Mouse (Mus musculus) megakaryocyte, embryonic 14.5 days (primary cell): ENCODE results near the gene Ntf5. TPM values are rescaled to one million over a fixed set of nuclear protein-coding genes. Genes with fewer than 3 reads are reported as not detected.
"Not testable (repeated sequence)": the region's sequence is repeated elsewhere in the genome, so short reads cannot be mapped to it uniquely, and the experiment has no call there.

Source experiments
- H3K27me3 ChIP-seq: replicated peaks from 2 replicates; pipeline ENCODE3; 2012; ENCODE audit warnings: inconsistent platforms
- H3K36me3 ChIP-seq: replicated peaks from 2 replicates; pipeline ENCODE3; 2012; ENCODE audit warnings: low read length, inconsistent platforms, mixed read lengths
- H3K4me1 ChIP-seq: 2 replicates; pipeline ENCODE4 v1.6.1; 2012; ENCODE audit warnings: inconsistent platforms
- H3K4me3 ChIP-seq: replicated peaks from 2 replicates; pipeline ENCODE3; 2012; ENCODE audit warnings: moderate library complexity, mild to moderate bottlenecking, inconsistent platforms
- H3K9me3 ChIP-seq: 2 replicates; pipeline ENCODE4 v1.6.1; 2012; ENCODE audit warnings: inconsistent platforms
- FLI1 ChIP-seq: IDR thresholded peaks from 2 replicates; pipeline ENCODE4 v1.6.1; 2012; ENCODE audit warnings: low read length, inconsistent platforms, mixed read lengths
- GATA1 ChIP-seq: IDR thresholded peaks from 3 replicates; pipeline ENCODE4 v1.6.1; 2012; ENCODE audit warnings: mixed read lengths, low read length, inconsistent platforms, borderline replicate concordance
- polyA plus RNA-seq: library from polyadenylated mRNA; stranded (reverse); fragments of >175 nt; gene quantifications from 2 replicates; pipeline ENCODE4 v1.2.3, GENCODE M21; 2012; ENCODE audit warnings: low replicate concordance; ENCODE audit not compliant: insufficient read depth

Gene Ntf5
- polyA plus RNA-seq, 1 experiment: not detected

- peak overlapping the region; percentile 91 for H3K4me3 ChIP-seq
- no peaks in the 10 kb centered on the region for H3K27me3 ChIP-seq
- peaks cover 74% of the 10 kb centered on the region for H3K4me1 ChIP-seq
- no peaks in the 10 kb centered on the region for H3K9me3 ChIP-seq
- H3K36me3 ChIP-seq: peaks cover 85% of the 10 kb centered on the region
- TF ChIP-seq GATA1 (no peak), FLI1 (no peak)
These were observed 47.8 kb downstream of the Ntf5 start for GRCm38 (mm10) chr7:45461326-45461725.

DNA sequence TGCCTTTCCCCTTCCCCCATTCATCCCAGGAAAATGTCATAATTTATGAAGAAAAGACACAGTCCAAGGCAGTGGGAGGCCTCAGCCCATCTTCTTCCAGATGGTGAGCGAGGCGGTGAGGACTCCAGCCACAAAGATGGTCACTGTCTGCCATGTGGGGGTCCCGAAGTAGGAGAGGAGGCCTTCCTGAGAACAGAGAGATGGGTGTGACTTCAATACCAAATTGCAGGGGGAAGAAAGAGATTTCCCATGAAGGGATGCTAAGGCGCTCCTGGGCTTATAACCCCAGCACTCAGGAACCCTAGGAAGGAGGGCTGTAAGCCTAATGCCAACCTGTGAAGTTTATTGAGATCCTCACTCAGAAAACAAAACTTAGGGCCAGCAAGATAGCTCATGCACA, 48.3 kb downstream of the Ntf5 start:
- H3K27me3 ChIP-seq: no peaks in the 10 kb centered on the region
- H3K4me1 ChIP-seq: peaks cover 73% of the 10 kb centered on the region
- no peaks in the 10 kb centered on the region for H3K9me3 ChIP-seq
- peak overlapping the region; percentile 78 for H3K4me3 ChIP-seq
- H3K36me3 ChIP-seq: peaks cover 81% of the 10 kb centered on the region
- TF ChIP-seq FLI1: no peak
- TF ChIP-seq GATA1: no peak

GRCm38 (mm10) chr7:45462325-45462724, 48.8 kb downstream of the Ntf5 start:
- Histone ChIP-seq H3K4me1 (peaks cover 73% of the 10 kb centered on the region), H3K4me3 (peak overlapping the region; percentile 67), H3K36me3 (peaks cover 75% of the 10 kb centered on the region), H3K27me3 (no peaks in the 10 kb centered on the region), H3K9me3 (no peaks in the 10 kb centered on the region)
- TF ChIP-seq FLI1 (no peak), GATA1 (no peak)

DNA sequence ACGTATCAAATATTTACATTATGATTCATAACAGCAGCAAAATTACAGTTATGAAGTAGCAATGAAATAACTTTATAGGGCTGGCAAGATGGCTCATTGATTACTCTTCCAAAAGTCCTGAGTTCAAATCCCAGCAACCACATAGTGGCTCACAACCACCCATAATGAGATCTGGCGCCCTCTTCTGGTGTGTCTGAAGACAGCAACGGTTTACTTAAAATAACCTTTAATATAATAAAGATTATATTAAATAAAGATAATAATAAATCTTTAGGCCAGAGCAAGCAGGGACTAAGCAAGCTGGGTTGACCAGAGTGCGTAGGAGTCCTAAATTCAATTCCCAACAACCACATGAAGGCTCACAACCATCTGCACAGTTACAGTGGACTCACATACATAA, 49.4 kb downstream of the Ntf5 start:
- not testable (repeated sequence) for H3K9me3 ChIP-seq, H3K27me3 ChIP-seq, H3K4me3 ChIP-seq
- Histone ChIP-seq H3K36me3 (peaks cover 70% of the 10 kb centered on the region), H3K4me1 (peaks cover 74% of the 10 kb centered on the region)

GRCm38 (mm10) chr7:45463987-45464778, 50.7 kb downstream of the Ntf5 start:
- H3K36me3 ChIP-seq: peaks cover 58% of the 10 kb centered on the region
- H3K27me3 ChIP-seq: no peaks in the 10 kb centered on the region
- H3K4me1 ChIP-seq: peaks cover 78% of the 10 kb centered on the region
- no peak for TF ChIP-seq FLI1
- no peak for TF ChIP-seq GATA1
- H3K4me3 ChIP-seq: peak overlapping the region; percentile 84
- no peaks in the 10 kb centered on the region; the same call in 1 of the 2 replicates for H3K9me3 ChIP-seq

DNA sequence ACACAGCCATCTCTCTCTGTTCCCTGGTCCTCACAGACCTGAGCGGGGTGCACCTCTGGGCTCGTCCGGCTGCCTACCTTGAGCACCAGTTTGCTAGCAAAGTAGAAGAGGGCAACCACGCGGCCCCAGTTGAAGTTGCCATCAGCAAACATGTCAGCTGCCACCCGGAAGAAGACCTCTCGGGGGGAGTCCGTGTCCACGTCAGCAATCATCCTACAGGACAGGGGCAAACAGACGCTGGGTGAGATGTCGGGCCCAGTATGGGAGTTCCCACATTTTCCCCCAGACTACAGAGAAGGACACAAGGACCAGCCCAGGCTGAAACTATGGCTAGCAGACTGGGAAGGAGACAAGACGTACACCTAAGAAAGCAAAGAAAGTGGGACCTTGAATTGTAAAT, 51.6 kb downstream of the Ntf5 start:
- H3K4me3 ChIP-seq: peak overlapping the region; percentile 96
- TF ChIP-seq FLI1: no peak
- TF ChIP-seq GATA1: no peak
- no peaks in the 10 kb centered on the region for H3K27me3 ChIP-seq
- no peaks in the 10 kb centered on the region; the same call in 1 of the 2 replicates for H3K9me3 ChIP-seq
- peaks cover 77% of the 10 kb centered on the region for H3K4me1 ChIP-seq
- peaks cover 56% of the 10 kb centered on the region for H3K36me3 ChIP-seq

GRCm38 (mm10) chr7:45465549-45465948, 52.1 kb downstream of the Ntf5 start:
- Histone ChIP-seq H3K27me3 (no peaks in the 10 kb centered on the region), H3K9me3 (no peaks in the 10 kb centered on the region; the same call in 1 of the 2 replicates), H3K36me3 (peaks cover 52% of the 10 kb centered on the region), H3K4me1 (peaks cover 73% of the 10 kb centered on the region), H3K4me3 (peak overlapping the region; percentile 96)
- TF ChIP-seq FLI1 (no peak), GATA1 (no peak)

DNA sequence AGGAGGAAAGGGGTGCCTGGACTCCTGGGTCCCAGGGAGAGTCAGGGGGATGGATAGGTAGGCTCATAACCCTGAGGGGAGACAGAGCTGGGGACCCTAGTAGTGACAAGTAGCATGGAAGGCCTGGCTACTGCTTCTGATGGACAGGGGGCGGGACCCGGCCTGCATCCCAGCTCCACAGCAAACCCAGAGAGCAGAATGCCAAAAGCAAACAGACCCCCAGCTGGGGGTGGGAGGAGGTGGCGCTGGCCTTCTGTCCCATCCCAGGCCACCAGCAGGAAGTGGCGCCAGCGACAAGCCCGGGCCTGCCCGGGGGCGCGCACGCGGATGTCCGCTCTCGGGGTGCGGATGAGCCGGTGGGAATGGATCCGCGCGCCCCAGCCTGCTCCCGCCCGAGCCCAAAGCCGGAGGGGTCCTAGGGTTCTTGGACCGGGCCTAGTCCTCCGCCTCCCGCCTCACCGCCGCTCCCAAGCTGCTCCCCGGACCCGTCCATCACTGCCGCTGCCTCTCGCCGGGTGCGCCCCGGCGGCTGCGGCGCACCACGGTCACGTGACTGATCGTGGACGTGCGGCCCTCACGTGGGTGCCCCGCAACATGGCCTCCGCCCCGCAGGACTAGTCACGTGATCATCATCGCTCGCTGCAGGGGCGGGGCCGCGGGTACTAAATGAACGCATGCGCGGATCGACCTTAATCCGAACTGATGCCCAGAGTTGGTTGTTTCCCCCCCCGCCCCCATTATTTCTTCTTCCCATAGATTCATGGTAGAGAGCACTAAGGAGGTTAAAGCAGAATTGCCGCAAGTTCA, 53.0 kb downstream of the Ntf5 start, which contains the start of gene Bax:
Gene Bax (minus strand): TSS at position 616 of the 807 bp plus-strand sequence.
- Histone ChIP-seq H3K9me3 (no peaks in the 10 kb centered on the region; the same call in 1 of the 2 replicates), H3K4me1 (peaks cover 73% of the 10 kb centered on the region)
- no peak for TF ChIP-seq GATA1
- no peak for TF ChIP-seq FLI1

More for the DNA sequence above, 53.0 kb downstream of the Ntf5 start, which contains the start of gene Bax:
- Histone ChIP-seq H3K36me3 (peaks cover 46% of the 10 kb centered on the region), H3K4me3 (peak within 1 kb of the TSS; percentile 96), H3K27me3 (no peaks in the 10 kb centered on the region)

Other genes with a start within 250 kb of the Ntf5 start
- gene Slc17a7, start 249.7 kb upstream of the Ntf5 start, polyA plus RNA-seq: 0.06 TPM in 1 of 2 replicates, not detected in the other
- not detected in 2 replicates for gene Gfy, start 234.1 kb upstream of the Ntf5 start, polyA plus RNA-seq
- not detected in 2 replicates for gene Pth2, start 232.7 kb upstream of the Ntf5 start, polyA plus RNA-seq
- gene Ccdc155, start 208.8 kb upstream of the Ntf5 start, polyA plus RNA-seq: not detected in 2 replicates
- gene Dkkl1, start 201.5 kb upstream of the Ntf5 start, polyA plus RNA-seq: 0.60 TPM in 1 of 2 replicates, not detected in the other
- not detected in 2 replicates for gene Tead2, start 197.9 kb upstream of the Ntf5 start, polyA plus RNA-seq
- 212 and 263 TPM in 2 replicates for gene Cd37, start 174.6 kb upstream of the Ntf5 start, polyA plus RNA-seq
- not detected in 2 replicates for gene Slc6a16, start 172.6 kb upstream of the Ntf5 start, polyA plus RNA-seq
- gene Slc6a21, start 136.2 kb upstream of the Ntf5 start, polyA plus RNA-seq: not detected in 2 replicates
- 7.6 TPM in 1 of 2 replicates, not detected in the other for gene Trpm4, start 79.9 kb upstream of the Ntf5 start, polyA plus RNA-seq
- gene Hrc, start 78.4 kb upstream of the Ntf5 start, polyA plus RNA-seq: not detected in 2 replicates
- 0.79 TPM in 1 of 2 replicates, not detected in the other for gene Ppfia3, start 46.7 kb upstream of the Ntf5 start, polyA plus RNA-seq
- gene Lin7b, start 43.1 kb upstream of the Ntf5 start, polyA plus RNA-seq: 4.1 TPM in 1 of 2 replicates, not detected in the other
- gene Snrnp70, start 18.0 kb upstream of the Ntf5 start, polyA plus RNA-seq: 154 and 515 TPM in 2 replicates
- not detected in 2 replicates for gene Kcna7, start 8.0 kb upstream of the Ntf5 start, polyA plus RNA-seq
- gene Lhb, start 7.1 kb downstream of the Ntf5 start, polyA plus RNA-seq: not detected in 2 replicates
- gene Gys1, start 21.1 kb downstream of the Ntf5 start, polyA plus RNA-seq: 33.8 and 44.5 TPM in 2 replicates
- 90.5 and 244 TPM in 2 replicates for gene Ruvbl2, start 24.4 kb downstream of the Ntf5 start, polyA plus RNA-seq
- 24,502 and 30,989 TPM in 2 replicates for gene Ftl1, start 46.2 kb downstream of the Ntf5 start, polyA plus RNA-seq
- gene Bax, start 53.2 kb downstream of the Ntf5 start, polyA plus RNA-seq: 502 and 597 TPM in 2 replicates
- not detected in 2 replicates for gene Tulp2, start 68.2 kb downstream of the Ntf5 start, polyA plus RNA-seq
- not detected in 2 replicates for gene Gm45808, start 73.1 kb downstream of the Ntf5 start, polyA plus RNA-seq
- gene Dhdh, start 75.1 kb downstream of the Ntf5 start, polyA plus RNA-seq: 0.23 and 0.70 TPM in 2 replicates
- gene Nucb1, start 96.7 kb downstream of the Ntf5 start, polyA plus RNA-seq: 504 and 892 TPM in 2 replicates
- 361 and 818 TPM in 2 replicates for gene Ppp1r15a, start 112.6 kb downstream of the Ntf5 start, polyA plus RNA-seq
- gene Plekha4, start 112.6 kb downstream of the Ntf5 start, polyA plus RNA-seq: 2.9 and 16.4 TPM in 2 replicates
- 4.9 and 6.8 TPM in 2 replicates for gene Hsd17b14, start 141.2 kb downstream of the Ntf5 start, polyA plus RNA-seq
- gene Bcat2, start 156.5 kb downstream of the Ntf5 start, polyA plus RNA-seq: 20.6 and 56.4 TPM in 2 replicates
- not detected in 2 replicates for gene Fgf21, start 201.8 kb downstream of the Ntf5 start, polyA plus RNA-seq
- 1.1 TPM in 1 of 2 replicates, not detected in the other for gene Fut1, start 203.6 kb downstream of the Ntf5 start, polyA plus RNA-seq
- not detected in 2 replicates for gene Izumo1, start 208.1 kb downstream of the Ntf5 start, polyA plus RNA-seq
- gene Rasip1, start 213.8 kb downstream of the Ntf5 start, polyA plus RNA-seq: 0.36 TPM in 1 of 2 replicates, not detected in the other
- not detected in 2 replicates for gene Mamstr, start 226.3 kb downstream of the Ntf5 start, polyA plus RNA-seq